7 mouse cellular contexts compared by ENCODE assay signal in genomic region chr2:69100706-69101105, GRCm38 (mm10). TPM values are rescaled to one million over a fixed set of nuclear protein-coding genes. Genes with fewer than 3 reads are reported as not detected.
A peak's percentile ranks its signal among the peaks of the same experiment; 100 is the strongest.
DNase-seq lines count a peak whose midpoint lies in the region; ATAC-seq and TF ChIP-seq lines count a peak whose summit lies in the region.

No protein-coding gene starts in this region.

- no peaks in the 10 kb centered on the region for H3K9me3 ChIP-seq in intestine, embryonic 15.5 days

- H3K9ac ChIP-seq in intestine, embryonic 15.5 days: no peak overlapping the region

- 31% methylated on average over 3 of the region's 3 CpGs for WGBS in intestine, embryonic 15.5 days

- H3K36me3 ChIP-seq in intestine, embryonic 15.5 days: no peaks in the 10 kb centered on the region

- POLR2A ChIA-PET in Patski (lab: Charles Lee): no interaction called here

- H3K27ac ChIP-seq in intestine, embryonic 15.5 days: no peak overlapping the region

- CTCF ChIA-PET in Patski (lab: Charles Lee): interaction anchor here (0.6 to 1.4 kb wide), 2 partner anchors 38 to 344 kb away, joined by 3 read pairs; no protein-coding TSS in a partner anchor

- ATAC-seq in Patski: no peak
- 0 out of 2 replicates have a peak, but pooled peaks have one; percentile 45 for ATAC-seq in intestine, embryonic 15.5 days

- in situ Hi-C loops in Patski (cut with MboI; ENCODE audit: low pct_unique_long_range_greater_than_20kb): loop anchor here (25.0 kb wide), 2 partner anchors 337 to 538 kb away; no protein-coding TSS in a partner anchor

- H3K4me2 ChIP-seq in intestine, embryonic 15.5 days (replicated peaks): no peak overlapping the region

- no peak overlapping the region for H3K4me3 ChIP-seq in intestine, embryonic 15.5 days (replicated peaks)

- peak; percentile 84 for TF ChIP-seq CTCF in Patski (IDR thresholded peaks at IDR 0.05)

- no peaks in the 10 kb centered on the region for H3K27me3 ChIP-seq in Patski
- no peaks in the 10 kb centered on the region for H3K27me3 ChIP-seq in intestine, embryonic 15.5 days (replicated peaks)

- DNase-seq in ovary, postnatal 14 days (ENCODE audit: low spot score): peak; percentile 31
- no peak for DNase-seq in ovary, adult 18-20 months (ENCODE audit: low spot score)
- no peak for DNase-seq in Patski (ENCODE audit: low read depth, low spot score)
- DNase-seq in cerebellum, postnatal 14 days: peak; percentile 64 to 68
- DNase-seq in lung, postnatal 36 days: peak; percentile 68
- DNase-seq in frontal cortex, postnatal 14 days (ENCODE audit: low spot score in 2 of 2): no peak

- no peaks in the 10 kb centered on the region for H3K4me1 ChIP-seq in intestine, embryonic 15.5 days (replicated peaks)

RNA-seq across cellular contexts. Expression of gene Nostrin, which starts 34.9 kb away (rescaled TPM):
- polyA plus RNA-seq in Patski (2021): 0.10 TPM
- polyA plus RNA-seq in intestine, embryonic 15.5 days (2015; fragmentation: Nextera tagmentation; extraction: Ambion mirVana): 22.5 and 24.0 TPM in 2 replicates

Comparison
In these comparisons a context has a peak if more than half of its experiments do, and no peak if none do; other contexts are left out.
1. DNase-seq: peak in ovary, postnatal 14 days (single experiment), cerebellum, postnatal 14 days (2 of 2) and lung, postnatal 36 days (single experiment); none in ovary, adult 18-20 months (single experiment), Patski (single experiment) and frontal cortex, postnatal 14 days (0 of 2).
2. RNA of gene Nostrin, which starts 34.9 kb away (polyA plus RNA-seq): 22.5 to 24.0 TPM in intestine, embryonic 15.5 days; 0.10 TPM in Patski (single experiment); every median in the first group is over 10 times any median in the second.